Mouse (Mus musculus) hindbrain, postnatal 0 days (tissue): Measurements from ENCODE around the gene Izumo2. TPM values are rescaled to one million over a fixed set of nuclear protein-coding genes. Genes with fewer than 3 reads are reported as not detected.
"Not testable (repeated sequence)": the region's sequence is repeated elsewhere in the genome, so short reads cannot be mapped to it uniquely, and the experiment has no call there.

Experiments
- ATAC-seq: fragments of 200-750 bp; cut with Nextera tagmentation; 2 replicates; pipeline ENCODE4 v1.8.0; 2017; ENCODE audit warnings: mild to moderate bottlenecking, moderate TSS enrichment, moderate library complexity
- DNase-seq: peaks from one replicate; pipeline ENCODE4 v3.0.0-alpha.2; 2015; ENCODE audit warnings: low spot score
- H3K27ac ChIP-seq: fragments of 300-500 bp; sonication (generic); 2 replicates; pipeline ENCODE4 v1.5.1; 2014; ENCODE audit warnings: mild to moderate bottlenecking
- H3K27me3 ChIP-seq: fragments of 300-500 bp; sonication (generic); 2 replicates; pipeline ENCODE4 v1.6.1; 2014; ENCODE audit warnings: low read length, mixed read lengths; ENCODE audit not compliant: insufficient read depth
- H3K36me3 ChIP-seq: fragments of 300-500 bp; sonication (generic); 2 replicates; pipeline ENCODE4 v1.6.1; 2014; ENCODE audit warnings: low read length, mixed read lengths; ENCODE audit not compliant: insufficient read depth
- H3K4me1 ChIP-seq: fragments of 300-500 bp; sonication (generic); 2 replicates; pipeline ENCODE4 v1.6.1; 2014; ENCODE audit warnings: antibody characterized with exemption, low read length, mixed read lengths; ENCODE audit not compliant: insufficient read depth
- H3K4me2 ChIP-seq: fragments of 300-500 bp; sonication (generic); 2 replicates; pipeline ENCODE4 v1.6.1; 2014; ENCODE audit warnings: low read depth, mild to moderate bottlenecking, low read length, moderate library complexity, mixed read lengths
- H3K4me3 ChIP-seq: fragments of 300-500 bp; sonication (generic); 2 replicates; pipeline ENCODE4 v1.5.1; 2014; ENCODE audit warnings: low read length
- H3K9ac ChIP-seq: fragments of 300-500 bp; sonication (generic); replicated peaks from 2 replicates; pipeline ENCODE4 v1.6.1; 2014; ENCODE audit warnings: mild to moderate bottlenecking, low read length, moderate library complexity, mixed read lengths
- H3K9me3 ChIP-seq: fragments of 300-500 bp; sonication (generic); 2 replicates; pipeline ENCODE4 v1.6.1; 2016; ENCODE audit warnings: low read length, mixed read lengths
- CTCF ChIP-seq: IDR thresholded peaks from 2 replicates; pipeline ENCODE4 v1.5.1; 2016; ENCODE audit warnings: antibody characterized with exemption, control low read depth, low read depth
- whole genome bisulfite sequencing: fragments of 180-500 bp; shearing (Covaris S2); extraction: QIAGEN DNeasy Blood & Tissue Kit; methylation state at CpG from one replicate; pipeline ENCODE4 v1.1.7; 2014; 5-methylcytosine and 5-hydroxymethylcytosine counted together
- polyA plus RNA-seq: library from polyadenylated mRNA; unstranded; fragments of >200 nt; fragmentation: Nextera tagmentation; extraction: Ambion mirVana; gene quantifications from 2 replicates; pipeline ENCODE4 v1.2.1, GENCODE M21; 2015
- total RNA-seq: library from RNA; depleted of rRNA; stranded (reverse); fragments of >200 nt; gene quantifications from 2 replicates; pipeline ENCODE4 v1.2.3, GENCODE M21; 2014

Gene Izumo2
- total and polyA plus RNA-seq, 2 experiments from 2014 or later, result not detected

GRCm38 (mm10) chr7:44706322-44706721 is 2.2 kb upstream of the Izumo2 start:
- no peak for DNase-seq
- H3K9ac ChIP-seq, result no peak overlapping the region
- H3K4me3 ChIP-seq, result no peak overlapping the region
- no peak overlapping the region for H3K4me2 ChIP-seq
- no peak for TF ChIP-seq CTCF
- no peak for ATAC-seq
- no peaks in the 10 kb centered on the region for H3K4me1 ChIP-seq
- H3K9me3 ChIP-seq, result no peaks in the 10 kb centered on the region
- no peaks in the 10 kb centered on the region for H3K36me3 ChIP-seq
- H3K27me3 ChIP-seq, result no peaks in the 10 kb centered on the region
- no peak overlapping the region for H3K27ac ChIP-seq

- H3K4me3 ChIP-seq, result no peak overlapping the region
- H3K9me3 ChIP-seq, result no peaks in the 10 kb centered on the region
- H3K27me3 ChIP-seq, result no peaks in the 10 kb centered on the region
- H3K9ac ChIP-seq, result no peak overlapping the region
- no peak overlapping the region for H3K27ac ChIP-seq
- no peaks in the 10 kb centered on the region for H3K36me3 ChIP-seq
- no peak overlapping the region for H3K4me2 ChIP-seq
- 93% methylated on average over 5 of the region's 5 CpGs for WGBS
- no peak for TF ChIP-seq CTCF
- DNase-seq (no peak), ATAC-seq (no peak)
- H3K4me1 ChIP-seq, result no peaks in the 10 kb centered on the region
Observed at GRCm38 (mm10) chr7:44707169-44707675, 1.3 kb upstream of the Izumo2 start.

GRCm38 (mm10) chr7:44708093-44708492 is 449 bp upstream of the Izumo2 start:
- H3K27ac ChIP-seq, H3K9me3 ChIP-seq, H3K9ac ChIP-seq, H3K4me3 ChIP-seq, H3K4me2 ChIP-seq, H3K27me3 ChIP-seq, H3K36me3 ChIP-seq, DNase-seq, ATAC-seq, H3K4me1 ChIP-seq: not testable (repeated sequence)
- 90% methylated on average over 5 of the region's 6 CpGs for WGBS

GRCm38 (mm10) chr7:44709881-44710280 is 1.3 kb downstream of the Izumo2 start:
- Histone ChIP-seq H3K27ac (no peak overlapping the region), H3K27me3 (no peaks in the 10 kb centered on the region), H3K4me1 (no peaks in the 10 kb centered on the region), H3K4me2 (no peak overlapping the region), H3K4me3 (no peak overlapping the region), H3K36me3 (no peaks in the 10 kb centered on the region), H3K9ac (no peak overlapping the region), H3K9me3 (no peaks in the 10 kb centered on the region)
- DNase-seq (no peak), ATAC-seq (no peak)
- 86% methylated on average over 5 of the region's 5 CpGs for WGBS
- TF ChIP-seq CTCF, result no peak

GRCm38 (mm10) chr7:44722058-44722457 is 13.5 kb downstream of the Izumo2 start:
- H3K4me1 ChIP-seq, result no peaks in the 10 kb centered on the region
- no peak for TF ChIP-seq CTCF
- no peak for DNase-seq

GRCm38 (mm10) chr7:44724316-44724715 is 15.8 kb downstream of the Izumo2 start:
- Histone ChIP-seq H3K4me2 (no peak overlapping the region), H3K27me3 (no peaks in the 10 kb centered on the region), H3K9ac (no peak overlapping the region), H3K4me3 (no peak overlapping the region), H3K9me3 (no peaks in the 10 kb centered on the region), H3K27ac (no peak overlapping the region), H3K4me1 (no peaks in the 10 kb centered on the region), H3K36me3 (no peaks in the 10 kb centered on the region)
- ATAC-seq (no peak), DNase-seq (peak; percentile 64)
- 26% methylated on average over 7 of the region's 7 CpGs for WGBS
- peak; percentile 60 for TF ChIP-seq CTCF

More at GRCm38 (mm10) chr7:44722058-44722457, 13.5 kb downstream of the Izumo2 start:
- 81% methylated on average over 5 of the region's 5 CpGs for WGBS
- no peaks in the 10 kb centered on the region for H3K9me3 ChIP-seq
- no peak overlapping the region for H3K4me2 ChIP-seq
- H3K36me3 ChIP-seq, result no peaks in the 10 kb centered on the region
- no peaks in the 10 kb centered on the region for H3K27me3 ChIP-seq
- ATAC-seq, result no peak
- no peak overlapping the region for H3K4me3 ChIP-seq
- H3K27ac ChIP-seq, result no peak overlapping the region
- H3K9ac ChIP-seq, result no peak overlapping the region

- H3K4me3 ChIP-seq, result no peak overlapping the region
- no peaks in the 10 kb centered on the region for H3K27me3 ChIP-seq
- WGBS, result 74% methylated on average over 6 of the region's 6 CpGs
- DNase-seq, result peak; percentile 39
- H3K27ac ChIP-seq, result no peak overlapping the region
- peak; percentile 56; the same call in 1 of the 2 replicates for ATAC-seq
- H3K4me1 ChIP-seq, result no peaks in the 10 kb centered on the region
- no peak overlapping the region for H3K4me2 ChIP-seq
- no peaks in the 10 kb centered on the region for H3K9me3 ChIP-seq
- H3K36me3 ChIP-seq, result no peaks in the 10 kb centered on the region
- TF ChIP-seq CTCF, result no peak
- no peak overlapping the region for H3K9ac ChIP-seq
Observed at GRCm38 (mm10) chr7:44726343-44726742, 17.8 kb downstream of the Izumo2 start.
